Mouse (Mus musculus) lung, embryonic 16.5 days (tissue): ENCODE data around the gene Camkk2. TPM values are rescaled to one million over a fixed set of nuclear protein-coding genes. Genes with fewer than 3 reads are reported as not detected.

Experiments
- ATAC-seq: fragments of 200-750 bp; cut with Nextera tagmentation; 2 replicates; pipeline ENCODE4 v1.8.0; 2017; ENCODE audit warnings: low read depth, mild to moderate bottlenecking, moderate library complexity
- H3K27ac ChIP-seq: fragments of 300-500 bp; sonication (generic); 2 replicates; pipeline ENCODE4 v1.5.1; 2014; ENCODE audit warnings: mild to moderate bottlenecking, control low read depth, low read length
- H3K27me3 ChIP-seq: fragments of 300-500 bp; sonication (generic); 2 replicates; pipeline ENCODE4 v1.6.1; 2014; ENCODE audit warnings: low read depth, low read length, mixed read lengths; ENCODE audit not compliant: control insufficient read depth, insufficient read depth
- H3K36me3 ChIP-seq: fragments of 300-500 bp; sonication (generic); 2 replicates; pipeline ENCODE4 v1.6.1; 2014; ENCODE audit warnings: low read length; ENCODE audit not compliant: control insufficient read depth, insufficient read depth
- H3K4me1 ChIP-seq: fragments of 300-500 bp; sonication (generic); replicated peaks from 2 replicates; pipeline ENCODE4 v1.6.1; 2014; ENCODE audit warnings: low read length, mixed read lengths; ENCODE audit not compliant: control insufficient read depth, insufficient read depth
- H3K4me2 ChIP-seq: fragments of 300-500 bp; sonication (generic); 2 replicates; pipeline ENCODE4 v1.6.1; 2014; ENCODE audit warnings: low read depth, low read length, control low read depth
- H3K4me3 ChIP-seq: fragments of 300-500 bp; sonication (generic); 2 replicates; pipeline ENCODE4 v1.5.1; 2014; ENCODE audit warnings: mild to moderate bottlenecking, low read length, control low read depth
- H3K9ac ChIP-seq: fragments of 300-500 bp; sonication (generic); 2 replicates; pipeline ENCODE4 v1.6.1; 2014; ENCODE audit warnings: low read length, control low read depth
- H3K9me3 ChIP-seq: fragments of 300-500 bp; sonication (generic); 2 replicates; pipeline ENCODE4 v1.6.1; 2016; ENCODE audit warnings: low read length; ENCODE audit not compliant: control insufficient read depth
- WGBS: fragments of 180-500 bp; shearing (Covaris S2); extraction: QIAGEN DNeasy Blood & Tissue Kit; methylation state at CpG from one replicate; pipeline ENCODE4 v1.1.7; 2014; 5-methylcytosine and 5-hydroxymethylcytosine counted together
- polyA plus RNA-seq: library from polyadenylated mRNA; unstranded; fragments of >200 nt; fragmentation: Nextera tagmentation; extraction: Ambion mirVana; gene quantifications from 2 replicates; pipeline ENCODE4 v1.2.1, GENCODE M21; 2015

Camkk2 gene
- 30.2 and 33.1 TPM in 2 replicates for polyA plus RNA-seq

- H3K4me3 ChIP-seq: peak within 1 kb of the TSS; percentile 85
- peaks cover 6% of the 10 kb centered on the region for H3K4me1 ChIP-seq
- peak within 1 kb of the TSS; percentile 71 for H3K27ac ChIP-seq
- H3K4me2 ChIP-seq: peak within 1 kb of the TSS; percentile 93
- H3K36me3 ChIP-seq: no peaks in the 10 kb centered on the region
- ATAC-seq: peak; percentile 87
- 0% methylated on average over 41 of the region's 63 CpGs for WGBS
- no peaks in the 10 kb centered on the region for H3K27me3 ChIP-seq
- H3K9ac ChIP-seq: peak within 1 kb of the TSS; percentile 89
- H3K9me3 ChIP-seq: no peaks in the 10 kb centered on the region
Measured at GRCm38 (mm10) chr5:122779277-122779834, at the start of gene Camkk2. Gene Camkk2 (minus strand): TSS chr5:122779409.

GRCm38 (mm10) chr5:122825099-122825498 lies 45.9 kb upstream of the Camkk2 start:
- ATAC-seq: no peak
- no peak overlapping the region for H3K4me2 ChIP-seq

GRCm38 (mm10) chr5:122824450-122824849 lies 45.2 kb upstream of the Camkk2 start:
- Histone ChIP-seq H3K4me3 (no peak overlapping the region), H3K27ac (no peak overlapping the region), H3K4me1 (peaks cover 6% of the 10 kb centered on the region), H3K4me2 (no peak overlapping the region), H3K9me3 (no peaks in the 10 kb centered on the region), H3K36me3 (no peaks in the 10 kb centered on the region), H3K9ac (no peak overlapping the region), H3K27me3 (no peaks in the 10 kb centered on the region)
- ATAC-seq: no peak
- WGBS: 63% methylated on average over 6 of the region's 6 CpGs

More at GRCm38 (mm10) chr5:122825099-122825498, 45.9 kb upstream of the Camkk2 start:
- no peaks in the 10 kb centered on the region for H3K9me3 ChIP-seq
- H3K9ac ChIP-seq: no peak overlapping the region
- no peaks in the 10 kb centered on the region for H3K27me3 ChIP-seq
- 76% methylated on average over 8 of the region's 8 CpGs for WGBS
- peaks cover 2% of the 10 kb centered on the region for H3K4me1 ChIP-seq
- H3K36me3 ChIP-seq: no peaks in the 10 kb centered on the region
- no peak overlapping the region for H3K27ac ChIP-seq
- no peak overlapping the region for H3K4me3 ChIP-seq

GRCm38 (mm10) chr5:122823976-122824375 lies 44.8 kb upstream of the Camkk2 start:
- Histone ChIP-seq H3K27ac (no peak overlapping the region), H3K9ac (no peak overlapping the region), H3K4me3 (no peak overlapping the region), H3K4me1 (peaks cover 6% of the 10 kb centered on the region), H3K36me3 (no peaks in the 10 kb centered on the region), H3K9me3 (no peaks in the 10 kb centered on the region), H3K27me3 (no peaks in the 10 kb centered on the region), H3K4me2 (no peak overlapping the region)
- WGBS: 58% methylated on average over 1 of the region's 1 CpGs
- ATAC-seq: no peak

- no peak overlapping the region for H3K4me2 ChIP-seq
- no peak overlapping the region for H3K4me3 ChIP-seq
- peaks cover 14% of the 10 kb centered on the region for H3K36me3 ChIP-seq
- peaks cover 6% of the 10 kb centered on the region for H3K4me1 ChIP-seq
- H3K27me3 ChIP-seq: no peaks in the 10 kb centered on the region
- no peak overlapping the region for H3K9ac ChIP-seq
- no peaks in the 10 kb centered on the region for H3K9me3 ChIP-seq
- H3K27ac ChIP-seq: no peak overlapping the region
- WGBS: 85% methylated on average over 4 of the region's 4 CpGs
- no peak for ATAC-seq
Measured at GRCm38 (mm10) chr5:122822441-122822840, 43.2 kb upstream of the Camkk2 start.

- Histone ChIP-seq H3K4me3 (peak overlapping the region; percentile 95), H3K27ac (peak overlapping the region; percentile 98), H3K4me1 (peaks cover 6% of the 10 kb centered on the region), H3K9ac (peak overlapping the region; percentile 71), H3K36me3 (peaks cover 22% of the 10 kb centered on the region), H3K4me2 (peak overlapping the region; percentile 60), H3K9me3 (no peaks in the 10 kb centered on the region), H3K27me3 (no peaks in the 10 kb centered on the region)
- peak; percentile 45 for ATAC-seq
- under 1% methylated on average over 10 of the region's 10 CpGs for WGBS
Measured at GRCm38 (mm10) chr5:122821524-122821885, 42.3 kb upstream of the Camkk2 start.

- H3K9ac ChIP-seq: peak within 1 kb of the TSS; percentile 94
- peak within 1 kb of the TSS; percentile 98 for H3K27ac ChIP-seq
- peak within 1 kb of the TSS; percentile 95 for H3K4me3 ChIP-seq
- no peaks in the 10 kb centered on the region for H3K27me3 ChIP-seq
- WGBS: under 1% methylated on average over 55 of the region's 55 CpGs
- ATAC-seq: peak; percentile 100
- H3K4me1 ChIP-seq: peaks cover 6% of the 10 kb centered on the region
- peak within 1 kb of the TSS; percentile 60 for H3K4me2 ChIP-seq
- H3K9me3 ChIP-seq: no peaks in the 10 kb centered on the region
- peaks cover 24% of the 10 kb centered on the region for H3K36me3 ChIP-seq
Measured at GRCm38 (mm10) chr5:122820777-122821523, 41.7 kb upstream of the Camkk2 start, which contains the start of gene Anapc5. Gene Anapc5 (minus strand): TSS chr5:122821339.

- H3K27ac ChIP-seq: no peak overlapping the region
- H3K36me3 ChIP-seq: peaks cover 74% of the 10 kb centered on the region
- no peaks in the 10 kb centered on the region for H3K27me3 ChIP-seq
- no peaks in the 10 kb centered on the region for H3K9me3 ChIP-seq
- no peaks in the 10 kb centered on the region for H3K4me1 ChIP-seq
- no peak overlapping the region for H3K4me3 ChIP-seq
- no peak for ATAC-seq
- WGBS: 83% methylated on average over 3 of the region's 3 CpGs
- no peak overlapping the region for H3K9ac ChIP-seq
- no peak overlapping the region for H3K4me2 ChIP-seq
Measured at GRCm38 (mm10) chr5:122812699-122813098, 33.5 kb upstream of the Camkk2 start.

GRCm38 (mm10) chr5:122811364-122812079 lies 32.3 kb upstream of the Camkk2 start:
- WGBS: 94% methylated on average over 9 of the region's 9 CpGs
- Histone ChIP-seq H3K9me3 (no peaks in the 10 kb centered on the region), H3K4me1 (no peaks in the 10 kb centered on the region), H3K36me3 (peaks cover 73% of the 10 kb centered on the region), H3K27ac (no peak overlapping the region), H3K4me2 (no peak overlapping the region), H3K4me3 (no peak overlapping the region), H3K9ac (no peak overlapping the region), H3K27me3 (no peaks in the 10 kb centered on the region)
- ATAC-seq: peak; percentile 28; the same call in 1 of the 2 replicates
